Mouse (Mus musculus): ENCODE results near the gene Jam3.

- no peak for TF ChIP-seq CTCF (IDR thresholded peaks at IDR 0.05; ENCODE audit: low read depth)
- no peak for TF ChIP-seq EP300 (IDR thresholded peaks at IDR 0.05; ENCODE audit: low read depth)
These were observed 10.2 kb downstream of the Jam3 start for GRCm38 (mm10) chr9:27144996-27145395.

Measured in heart, postnatal 0 days (tissue).